Mouse (Mus musculus) thymus, postnatal 36 days (tissue): ENCODE data around the gene Btbd19.

Source experiments
- DNase-seq, 2 experiments: peaks; one replicate each; pipeline ENCODE4 v3.0.0; 2022; ENCODE audit warnings: mixed read lengths in 2 of 2

Gene Btbd19

DNA sequence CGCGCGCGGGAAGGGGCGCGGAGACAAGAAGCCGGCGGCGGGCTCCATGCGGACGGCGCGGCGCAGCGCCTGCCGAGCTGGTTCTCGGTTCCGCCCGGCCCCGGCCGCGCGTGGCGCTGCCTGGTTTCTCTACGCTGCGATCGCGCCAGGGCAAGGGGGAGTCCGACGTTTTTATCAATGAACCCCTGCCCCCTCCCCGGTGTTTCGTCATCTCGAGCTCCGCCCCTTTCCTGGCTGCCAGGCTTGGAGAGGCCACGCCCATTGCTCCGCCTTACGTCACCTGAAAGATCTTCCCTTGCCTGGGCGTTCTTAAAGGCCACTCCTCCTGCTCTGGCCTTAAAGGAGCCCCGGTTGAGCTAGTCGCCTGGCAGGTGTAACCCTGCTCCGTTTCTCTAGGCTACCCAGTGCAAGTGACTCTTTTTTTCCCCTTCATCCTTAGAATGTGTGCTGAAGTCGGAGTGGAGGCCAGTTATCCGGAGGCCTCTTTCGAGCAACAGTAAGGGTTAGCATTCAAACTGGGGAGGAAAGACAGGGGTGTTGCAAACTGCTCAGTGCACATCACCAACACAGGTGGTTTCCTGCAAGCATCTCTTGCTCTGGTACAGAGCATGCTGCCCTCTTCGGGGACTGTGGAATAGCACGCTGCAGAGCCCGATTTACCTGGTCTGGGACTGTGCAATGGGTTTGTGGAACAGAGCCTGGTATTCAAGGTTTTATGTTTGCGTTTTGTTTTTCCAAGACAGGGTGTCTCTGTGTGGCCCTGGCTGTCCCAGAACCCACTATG is 8.5 kb upstream of the Btbd19 start, which contains the start of gene Plk3:
Plk3 (minus strand) TSS at position 147 of the 784 bp plus-strand sequence.
- peak; percentile 97 to 98 for DNase-seq

DNA sequence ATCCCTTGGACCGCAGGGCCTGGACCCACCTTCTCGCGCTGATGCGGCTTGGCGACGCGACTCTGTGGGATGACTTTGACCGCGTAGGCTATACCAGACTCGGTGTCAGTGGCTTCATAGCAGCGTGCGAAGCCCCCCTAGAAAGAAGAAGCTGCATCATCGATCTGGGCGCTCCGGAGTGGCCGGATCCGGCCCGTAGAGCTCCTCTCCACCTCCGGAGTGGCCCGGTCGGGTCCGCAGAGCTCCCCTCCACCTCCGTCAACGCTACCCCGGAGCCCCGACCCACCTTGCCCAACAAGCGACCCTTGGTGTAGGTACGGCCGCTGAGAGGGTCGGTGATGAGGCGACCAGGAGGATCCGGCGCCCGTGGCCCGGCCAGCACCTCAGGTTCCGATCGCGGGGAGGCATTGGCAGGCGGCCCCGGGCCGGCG is 7.9 kb upstream of the Btbd19 start:
- no peak for DNase-seq

DNA sequence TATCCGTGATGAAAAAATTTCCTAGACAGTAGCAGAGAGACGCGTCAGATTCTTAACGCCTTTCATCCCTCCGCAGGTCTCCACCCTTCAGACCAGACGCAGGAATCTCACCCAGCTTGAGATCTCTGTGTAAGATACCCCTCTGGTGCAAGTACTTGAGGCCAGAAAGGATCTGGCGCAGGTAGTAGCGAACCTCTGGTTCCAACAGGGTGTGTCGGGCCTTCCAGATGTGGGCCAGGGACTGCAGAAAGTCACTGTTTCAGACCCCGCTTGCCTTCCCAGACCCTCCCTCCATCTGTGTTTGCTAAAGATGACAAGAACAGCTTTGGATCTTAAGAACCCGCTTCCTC is 7.2 kb upstream of the Btbd19 start:
- DNase-seq, result no peak

DNA sequence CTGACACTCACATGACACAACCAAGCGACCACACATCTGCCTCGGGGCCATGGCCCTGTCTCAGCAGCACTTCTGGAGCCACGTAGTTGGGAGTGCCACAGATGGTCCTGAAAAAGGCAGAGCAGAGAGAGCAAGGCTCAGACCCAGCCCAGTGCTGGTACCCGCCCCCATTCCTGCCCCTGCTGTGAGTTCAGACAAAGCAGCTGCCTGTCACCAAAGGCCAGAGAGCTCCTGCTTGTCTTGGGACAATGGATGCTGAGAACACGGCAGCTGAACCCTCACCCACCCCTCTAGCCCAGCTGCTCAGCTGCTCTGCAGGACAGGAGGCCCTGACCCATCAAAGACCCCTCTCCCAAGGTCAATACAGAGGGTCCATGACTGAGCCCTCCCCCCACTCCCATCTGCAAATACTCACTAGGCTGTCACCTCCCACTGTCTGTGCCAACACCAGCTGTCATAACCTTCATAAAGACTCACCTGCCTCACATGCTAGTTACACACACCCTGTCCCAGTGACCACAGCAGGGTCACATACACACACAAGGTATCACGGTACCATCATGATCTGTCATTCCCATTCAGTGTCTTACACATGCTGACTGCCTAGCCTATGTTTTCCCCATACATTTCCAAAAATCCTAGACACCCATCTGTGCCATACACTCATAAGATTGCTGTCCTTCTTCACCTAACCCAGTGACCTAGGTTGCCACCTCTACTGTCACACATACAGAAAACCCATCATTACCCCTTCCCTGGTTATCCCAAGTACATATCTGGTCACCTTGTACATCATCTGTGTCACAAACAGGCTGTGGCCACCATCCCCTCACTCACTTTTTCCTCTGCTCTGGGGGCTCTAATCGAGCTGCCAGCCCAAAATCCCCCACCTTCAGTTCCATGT is 6.6 kb upstream of the Btbd19 start:
- no peak for DNase-seq

DNA sequence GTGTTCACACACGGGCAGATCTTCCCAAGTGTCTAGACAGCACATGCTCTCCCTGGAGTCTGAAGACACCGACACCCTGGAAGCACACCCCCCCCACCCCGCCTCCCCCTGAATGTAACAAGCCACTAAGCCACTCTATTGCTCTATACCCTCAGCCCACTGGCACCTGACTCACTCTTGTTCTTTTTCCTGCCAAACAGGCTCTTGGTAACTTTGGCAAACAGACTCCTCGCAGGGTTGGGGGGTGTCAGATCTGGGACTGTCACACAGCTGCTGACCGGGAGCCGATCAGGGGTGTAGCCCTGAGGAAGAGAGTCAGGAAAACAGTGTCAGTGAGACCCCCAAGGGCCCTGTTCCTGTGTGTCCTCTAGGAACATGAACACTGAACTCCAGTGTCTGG is 5.7 kb upstream of the Btbd19 start:
- DNase-seq, result no peak

DNA sequence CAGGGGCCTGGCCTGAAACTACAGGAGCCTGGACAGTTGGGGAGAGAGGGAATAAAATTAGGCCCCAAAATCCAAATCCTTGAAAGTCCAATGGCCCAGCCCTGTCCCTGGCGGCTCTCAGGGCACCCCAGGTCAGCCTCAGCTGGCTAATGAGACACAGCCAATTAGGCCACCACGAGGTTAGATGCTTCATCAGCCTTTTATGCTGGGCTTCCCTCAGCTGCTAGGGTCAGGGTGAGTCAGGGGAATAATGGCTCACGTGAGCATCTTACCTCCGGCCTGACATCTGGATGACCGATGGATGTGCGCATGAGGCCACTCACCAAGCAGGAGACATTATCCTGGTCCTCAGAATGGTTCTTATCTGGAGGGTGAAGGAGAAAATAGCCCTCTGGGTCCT is 5.3 kb upstream of the Btbd19 start:
- no peak for DNase-seq

- DNase-seq, result no peak
Measured at GRCm38 (mm10) chr4:117127991-117128686, 2.6 kb upstream of the Btbd19 start.

DNA sequence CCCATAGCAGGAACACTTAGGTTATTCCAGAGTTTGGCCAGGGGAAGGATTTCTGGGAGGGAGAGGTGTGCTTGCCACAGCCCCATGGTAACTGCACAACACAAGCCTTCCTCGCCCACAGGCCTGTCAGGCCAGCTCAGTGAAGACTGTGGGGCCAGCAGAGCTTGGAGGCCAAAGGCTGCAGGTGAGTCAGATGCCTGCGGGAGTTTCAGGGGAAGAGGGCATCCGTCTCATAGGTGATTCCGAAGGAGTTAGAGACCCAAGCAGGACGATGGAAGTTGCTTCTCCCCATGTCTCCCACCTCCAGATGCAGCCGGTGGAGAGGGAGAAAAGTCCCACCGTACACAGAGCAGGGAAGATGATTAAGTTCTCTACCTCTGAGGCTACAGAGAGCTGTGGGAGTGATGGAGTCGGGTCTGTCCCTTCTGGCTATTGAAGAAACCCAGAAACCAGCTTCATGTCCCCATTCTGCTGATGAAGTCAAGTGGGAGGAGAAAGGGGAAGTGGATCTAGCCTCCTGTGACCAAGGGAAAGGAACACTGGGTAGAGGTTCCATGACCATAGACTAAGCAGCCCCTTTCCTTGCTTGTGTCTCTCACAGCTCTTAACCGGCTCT is 1.3 kb upstream of the Btbd19 start, which contains the start of gene Tctex1d4:
Tctex1d4 (plus strand) TSS at position 120 of the 616 bp plus-strand sequence.
- DNase-seq, result no peak

DNA sequence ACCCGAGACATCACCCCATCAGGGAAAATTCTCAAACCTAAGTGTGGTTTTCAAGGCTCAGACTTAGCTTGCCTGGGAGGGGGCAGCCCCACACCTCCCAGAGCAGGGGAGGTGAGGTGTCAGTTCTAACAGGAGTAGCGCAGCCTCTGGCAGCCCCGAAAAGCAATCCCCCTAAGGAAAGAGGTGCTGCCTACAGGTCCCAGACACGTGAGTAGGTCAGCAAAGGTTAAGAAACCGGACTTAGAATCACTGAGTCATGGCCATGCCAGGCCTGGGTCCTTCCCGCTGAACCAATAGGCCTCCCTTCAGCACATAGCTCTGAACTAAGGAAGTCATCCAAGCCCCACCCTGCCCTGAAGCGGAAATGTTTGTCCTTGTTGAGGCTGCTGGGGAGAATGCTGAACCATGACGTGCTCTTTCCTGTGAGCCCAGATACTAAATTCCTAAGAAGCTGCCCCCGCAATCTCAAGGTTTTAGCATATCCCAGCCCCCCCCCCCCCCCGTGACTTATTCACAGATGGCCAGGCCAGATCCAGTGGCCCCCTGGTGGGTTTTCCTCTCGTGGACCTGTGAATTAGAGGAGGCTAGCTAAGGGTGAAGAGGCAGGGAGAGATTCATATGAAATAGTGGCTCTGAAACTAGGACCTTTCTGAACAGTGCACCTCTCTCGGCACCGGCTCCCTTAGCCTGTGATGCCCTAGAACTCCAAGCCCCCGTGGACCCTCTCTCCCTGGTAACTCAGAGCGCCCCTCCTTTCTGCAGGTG is 567 bp upstream of the Btbd19 start:
- peak; percentile 71 to 77 for DNase-seq

- DNase-seq, result peak; percentile 70 to 79
Measured at GRCm38 (mm10) chr4:117124518-117125347, 792 bp downstream of the Btbd19 start.

DNA sequence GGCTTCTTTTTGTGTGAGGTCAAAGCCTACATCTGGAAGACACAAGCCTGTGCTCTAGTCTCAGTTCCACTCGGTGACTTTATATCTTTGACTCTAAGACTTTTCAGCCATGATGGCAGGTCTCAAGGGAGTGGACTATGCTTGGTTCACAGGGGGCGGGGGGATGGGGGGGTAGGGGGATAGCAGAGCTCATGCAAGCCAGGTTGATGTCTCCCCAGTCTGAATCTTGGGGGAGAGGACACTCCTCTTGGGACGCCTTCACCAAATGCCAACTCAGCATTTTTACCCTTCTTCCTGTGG is 1.4 kb downstream of the Btbd19 start:
- no peak for DNase-seq

- DNase-seq, result no peak
Measured at GRCm38 (mm10) chr4:117123546-117124217, 1.8 kb downstream of the Btbd19 start.

- DNase-seq, result no peak
Measured at GRCm38 (mm10) chr4:117122209-117122608, 3.3 kb downstream of the Btbd19 start.

- DNase-seq, result peak; percentile 88 to 90
Measured at GRCm38 (mm10) chr4:117120445-117121414, 4.8 kb downstream of the Btbd19 start.

DNA sequence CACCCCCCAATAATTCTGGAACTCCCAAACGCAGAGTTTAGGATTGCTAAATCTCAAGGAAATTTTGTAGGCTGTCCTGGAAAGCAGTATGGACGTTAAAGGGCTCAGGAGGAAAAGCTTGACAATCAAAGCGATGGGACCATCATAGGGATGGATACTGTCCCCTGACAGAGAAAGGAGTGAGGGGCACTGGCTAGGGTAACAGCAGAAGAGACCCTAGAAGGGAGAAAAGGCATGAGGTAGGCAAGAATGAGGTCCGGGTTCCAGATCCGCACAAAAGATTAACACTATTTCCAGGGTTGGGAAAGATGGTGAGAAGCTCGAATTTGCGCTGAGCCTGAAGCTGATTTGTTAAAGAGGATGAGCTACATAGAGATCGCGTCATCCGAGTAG is 5.5 kb downstream of the Btbd19 start:
- no peak for DNase-seq

- no peak for DNase-seq
Measured at GRCm38 (mm10) chr4:117119636-117120035, 5.9 kb downstream of the Btbd19 start.

DNA sequence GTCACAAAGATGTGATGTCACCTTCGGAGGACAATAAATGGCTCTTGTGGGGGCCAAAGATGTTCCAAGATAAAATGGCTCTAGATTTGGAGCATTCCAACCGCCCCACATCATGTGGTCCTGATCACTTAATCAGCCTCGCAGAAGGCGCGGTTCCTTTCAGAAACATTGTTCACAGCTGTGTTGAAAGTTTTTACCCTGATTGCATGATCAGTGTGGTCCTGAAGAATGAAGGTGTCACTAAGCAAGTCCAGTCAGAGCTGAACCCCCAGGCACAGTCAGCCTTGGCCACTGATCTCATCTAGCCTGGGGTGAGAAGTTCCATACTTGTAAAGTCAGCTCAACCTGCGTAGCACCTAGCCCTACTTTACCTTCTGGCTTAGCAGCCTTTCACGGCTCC is 7.6 kb downstream of the Btbd19 start:
- DNase-seq, result no peak

DNA sequence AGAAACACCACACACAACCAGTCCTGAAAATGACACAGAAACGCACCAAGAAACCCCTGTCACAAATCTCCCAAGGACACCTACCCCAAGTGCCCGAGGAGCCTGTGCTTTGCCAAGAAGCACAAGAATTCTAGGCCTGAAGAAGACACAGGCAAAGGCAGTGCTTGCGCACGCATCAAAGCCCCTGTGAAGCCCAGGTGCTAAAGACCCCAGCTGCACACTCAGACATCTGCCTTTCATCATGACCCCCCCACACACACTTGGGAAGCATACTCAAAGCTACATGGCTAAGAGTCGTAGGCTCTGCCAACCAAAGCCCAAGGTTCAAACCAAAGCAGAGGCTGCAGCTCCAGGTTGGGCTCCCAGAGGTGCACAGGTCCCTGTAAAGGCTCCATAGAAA is 9.9 kb downstream of the Btbd19 start:
- DNase-seq, result peak; percentile 42 to 67

DNA sequence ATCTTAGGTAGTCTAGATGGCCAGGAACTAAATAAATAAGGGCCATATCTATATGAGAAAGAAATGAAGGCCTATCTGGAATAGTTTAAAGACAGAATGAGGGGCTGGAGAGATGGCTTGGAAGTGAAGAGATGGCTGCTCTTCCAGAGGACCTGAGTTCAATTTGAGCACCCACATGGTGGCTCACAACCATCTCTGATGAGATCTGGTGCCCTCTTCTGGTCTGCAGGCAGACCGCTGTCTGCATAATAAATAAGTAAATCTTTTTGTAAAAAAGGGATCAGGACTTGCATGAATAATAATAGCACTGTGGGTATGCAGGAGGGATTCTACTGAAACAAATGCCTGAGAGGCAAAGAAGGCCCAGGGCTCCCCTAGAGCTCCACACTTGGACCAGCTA is 12.3 kb downstream of the Btbd19 start:
- no peak for DNase-seq
